Mouse (Mus musculus): ENCODE measurements around the gene Pdcl3.

Gene Pdcl3

GRCm38 (mm10) chr1:38985308-38985707, at the start of gene Pdcl3:
TSS of gene Pdcl3 (plus strand) at chr1:38985608.
- DNase-seq, result no peak

- peak in 1 of 2 experiments; percentile 16 for DNase-seq
These were observed 48.6 kb upstream of the Pdcl3 start for GRCm38 (mm10) chr1:38936780-38937179.

- DNase-seq, result no peak
These were observed 46.6 kb upstream of the Pdcl3 start, which contains the start of gene Nms for GRCm38 (mm10) chr1:38938849-38939248. TSS of gene Nms (plus strand) at chr1:38939149.

GRCm38 (mm10) chr1:38939608-38940007, 45.8 kb upstream of the Pdcl3 start:
- DNase-seq, result peak in 1 of 2 experiments; percentile 29

- no peak for DNase-seq
These were observed 29.0 kb upstream of the Pdcl3 start for GRCm38 (mm10) chr1:38956457-38956856.

- no peak for DNase-seq
These were observed 16.3 kb upstream of the Pdcl3 start for GRCm38 (mm10) chr1:38969116-38969515.

GRCm38 (mm10) chr1:38971712-38972111, 13.7 kb upstream of the Pdcl3 start:
- no peak for DNase-seq

- no peak for DNase-seq
These were observed 12.3 kb upstream of the Pdcl3 start for GRCm38 (mm10) chr1:38972986-38973592.

- DNase-seq, result no peak
These were observed 5.5 kb upstream of the Pdcl3 start for GRCm38 (mm10) chr1:38979953-38980352.

- no peak for DNase-seq
These were observed 1.5 kb upstream of the Pdcl3 start for GRCm38 (mm10) chr1:38983870-38984269.

GRCm38 (mm10) chr1:38987080-38987864, 1.9 kb downstream of the Pdcl3 start:
- peak; percentile 98 to 99 for DNase-seq

- no peak for DNase-seq
These were observed 2.4 kb downstream of the Pdcl3 start for GRCm38 (mm10) chr1:38987865-38988211.

- DNase-seq, result no peak
These were observed 2.9 kb downstream of the Pdcl3 start for GRCm38 (mm10) chr1:38988357-38988756.

GRCm38 (mm10) chr1:38992365-38992764, 7.0 kb downstream of the Pdcl3 start:
- peak; percentile 74 to 75 for DNase-seq

- DNase-seq, result peak; percentile 69 to 85
These were observed 15.7 kb downstream of the Pdcl3 start for GRCm38 (mm10) chr1:39001106-39001505.

- DNase-seq, result peak; percentile 24 to 53
These were observed 20.4 kb downstream of the Pdcl3 start for GRCm38 (mm10) chr1:39005751-39006354.

GRCm38 (mm10) chr1:39006830-39007829, 21.7 kb downstream of the Pdcl3 start:
- no peak for DNase-seq

GRCm38 (mm10) chr1:39010583-39011021, 25.2 kb downstream of the Pdcl3 start:
- peak; percentile 52 to 80 for DNase-seq

- DNase-seq, result no peak
These were observed 27.2 kb downstream of the Pdcl3 start for GRCm38 (mm10) chr1:39012576-39012975.

GRCm38 (mm10) chr1:39013843-39014242, 28.4 kb downstream of the Pdcl3 start:
- no peak for DNase-seq

GRCm38 (mm10) chr1:39015529-39015928, 30.1 kb downstream of the Pdcl3 start:
- DNase-seq, result no peak

GRCm38 (mm10) chr1:39017871-39018270, 32.5 kb downstream of the Pdcl3 start:
- no peak for DNase-seq

Data from kidney, postnatal 25 days (tissue).